Mouse (Mus musculus): Measurements from ENCODE around the gene Nisch.

DNA sequence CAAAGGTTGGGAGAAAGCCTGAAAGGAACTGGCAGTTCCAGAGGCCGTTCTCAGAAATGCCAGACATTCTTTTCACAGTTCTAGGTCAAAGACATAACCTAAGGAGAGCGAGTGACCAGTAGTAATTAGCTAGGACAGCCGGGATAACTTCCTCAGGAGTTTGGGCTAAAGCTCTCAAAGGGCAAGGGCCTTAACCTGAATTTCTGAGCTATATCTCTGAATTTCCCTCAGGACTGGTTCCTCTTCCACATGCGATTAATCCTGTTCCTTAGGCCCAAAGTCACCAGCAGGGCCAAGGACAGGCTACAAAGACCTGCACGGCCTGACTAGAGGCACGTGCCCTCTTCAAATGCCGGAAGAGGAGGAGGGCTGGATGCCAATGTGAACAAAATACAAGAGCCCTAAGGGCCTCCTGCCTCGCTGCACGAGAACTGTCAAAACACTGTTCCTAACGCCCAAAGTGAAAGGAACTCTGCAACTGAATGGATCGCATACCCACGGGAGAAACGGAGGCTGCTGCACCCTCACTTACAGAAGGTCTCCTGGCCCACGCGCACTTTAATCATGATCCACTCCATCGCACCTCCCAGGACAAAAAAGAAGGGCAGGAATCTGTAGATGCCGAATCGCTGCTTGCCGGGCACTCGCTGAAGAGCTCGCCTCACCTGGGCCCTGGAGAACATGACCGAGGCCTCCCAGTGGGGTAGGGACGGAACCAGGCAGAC is 88.5 kb downstream of the Nisch start:
- TF ChIP-seq CTCF (IDR thresholded peaks at IDR 0.05; ENCODE audit: control insufficient read depth, insufficient read depth, insufficient read length), result no peak
- TF ChIP-seq MAX (IDR thresholded peaks at IDR 0.05), result peak; percentile 83
- no peak for TF ChIP-seq CEBPB (IDR thresholded peaks at IDR 0.05; ENCODE audit: low read depth)
- peak; percentile 81 for TF ChIP-seq USF1 (IDR thresholded peaks at IDR 0.05; ENCODE audit: low read depth)
